Mouse (Mus musculus): ENCODE data around the gene Fli1.
A peak's percentile ranks its signal among the peaks of the same experiment; 100 is the strongest.

DNA sequence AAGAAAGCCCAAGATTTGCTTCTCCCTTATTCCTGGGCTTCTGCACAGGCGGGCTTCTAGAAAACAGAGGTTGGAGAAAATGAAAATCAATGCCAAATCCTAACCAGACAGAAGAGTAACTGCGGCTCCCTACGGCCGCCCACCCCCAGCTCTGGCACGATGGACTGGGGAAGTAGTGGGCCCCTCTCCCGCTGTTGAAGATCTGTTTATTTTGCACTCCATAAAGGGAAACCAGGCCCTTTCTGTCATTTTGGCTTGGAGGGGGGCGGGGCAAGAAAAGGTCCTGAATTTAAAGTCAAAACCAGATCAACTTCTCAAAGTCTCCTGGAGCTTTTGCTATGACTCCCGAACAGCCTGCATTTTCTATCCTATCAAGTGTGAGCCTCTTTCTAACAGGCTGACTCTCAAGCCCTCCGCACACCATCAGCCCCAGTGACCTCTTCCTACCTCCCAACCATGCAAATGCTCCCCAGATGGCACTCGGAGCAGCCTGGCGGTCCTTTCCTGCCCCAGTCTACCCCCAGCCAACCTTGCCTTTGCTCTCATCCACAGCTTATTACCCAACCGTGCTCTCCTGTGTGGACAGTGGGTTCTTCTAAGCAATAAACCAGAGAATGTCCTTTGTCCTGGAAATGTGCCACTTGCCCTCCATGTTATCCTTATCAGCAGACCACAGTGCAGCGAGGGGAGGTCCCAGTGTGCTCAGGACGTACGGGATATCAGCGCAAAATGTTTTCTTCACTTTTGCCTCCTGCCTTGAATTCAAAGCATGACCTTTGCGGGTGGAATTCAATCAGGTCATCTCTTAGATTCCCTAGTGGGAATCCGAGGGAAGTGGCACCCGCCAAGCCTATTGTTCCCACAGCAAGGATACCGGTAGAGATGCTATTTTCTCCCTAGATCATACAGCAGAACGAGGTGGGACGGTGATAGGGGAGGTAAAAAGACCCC, 23.3 kb downstream of the Fli1 start:
- peak; percentile 68; the same call in 1 of the 2 replicates for TF ChIP-seq EP300 (IDR thresholded peaks at IDR 0.05; ENCODE audit: low read depth)
- no peak for TF ChIP-seq CTCF (IDR thresholded peaks at IDR 0.05; ENCODE audit: low read depth)
